Mouse (Mus musculus) heart, postnatal 0 days (tissue): ENCODE measurements at regions not wholly inside any gene's neighbourhood (a gene's known extent, or its start where the extent isn't known, plus 50 kb on each side); places are given as distances from the start of the nearest gene placed in this dataset.

Experiments
- CTCF ChIP-seq: IDR thresholded peaks from 2 replicates; pipeline ENCODE4 v1.5.1; 2016; ENCODE audit warnings: antibody characterized with exemption, control low read depth, low read depth
- EP300 ChIP-seq: IDR thresholded peaks from 2 replicates; pipeline ENCODE4 v1.6.1; 2016; ENCODE audit warnings: antibody characterized with exemption, low read depth

GRCm38 (mm10) chr6:117268376-117268775 lies 100.0 kb downstream of the Cxcl12 start:
- TF ChIP-seq CTCF, result no peak
- no peak for TF ChIP-seq EP300
